Mouse (Mus musculus) CH12.LX (cell line): ENCODE results near the gene Tmem245. TPM values are rescaled to one million over a fixed set of nuclear protein-coding genes. Genes with fewer than 3 reads are reported as not detected.

Source experiments
- DNase-seq: peaks from one replicate; pipeline ENCODE4 v3.0.0-alpha.2; 2013; ENCODE audit errors: extremely low read depth
- H3K27ac ChIP-seq: 2 replicates; pipeline ENCODE4 v1.5.1; 2012; ENCODE audit warnings: low read depth, mild to moderate bottlenecking, control low read depth, moderate library complexity; ENCODE audit not compliant: insufficient read depth
- H3K27me3 ChIP-seq: replicated peaks from 2 replicates; pipeline ENCODE3; 2012; ENCODE audit warnings: inconsistent platforms
- H3K36me3 ChIP-seq, 2 experiments: replicated peaks in 1 of 2; 2 replicates each; pipeline versions ENCODE3 to v1.6.1; 2012; ENCODE audit warnings: inconsistent platforms in 1 of 2, low read length in 1 of 2, mild to moderate bottlenecking in 1 of 2, mixed read lengths in 1 of 2, moderate library complexity in 1 of 2; ENCODE audit not compliant: control insufficient read depth in 1 of 2, insufficient read depth in 1 of 2
- H3K4me1 ChIP-seq, 2 experiments: 2 replicates each; pipeline ENCODE4 v1.6.1; 2012; ENCODE audit warnings: inconsistent platforms in 1 of 2, moderate library complexity in 1 of 2; ENCODE audit not compliant: insufficient read depth in 2 of 2, control insufficient read depth in 1 of 2
- H3K4me2 ChIP-seq: 2 replicates; pipeline ENCODE4 v1.6.1; 2012; ENCODE audit warnings: low read depth, mild to moderate bottlenecking, control low read depth; ENCODE audit not compliant: poor library complexity, insufficient read depth, severe bottlenecking
- H3K4me3 ChIP-seq, 3 experiments: fragments of 150-350 bp in 1 of 3; sonication (generic) in 1 of 3; replicated peaks in 1 of 3; 2 replicates each; pipeline versions ENCODE3 to v1.5.1; 2011 to 2012; ENCODE audit warnings: low read depth in 2 of 3, low read length in 2 of 3, mild to moderate bottlenecking in 2 of 3, moderate library complexity in 2 of 3, control low read depth in 1 of 3, improper control_type of control experiment in 1 of 3, inconsistent platforms in 1 of 3, mixed read lengths in 1 of 3; ENCODE audit not compliant: poor library complexity in 1 of 3
- H3K79me2 ChIP-seq: replicated peaks from 2 replicates; pipeline ENCODE4 v1.6.1; 2012; ENCODE audit warnings: mild to moderate bottlenecking, moderate library complexity; ENCODE audit not compliant: control insufficient read depth, poor library complexity, insufficient read depth, severe bottlenecking; ENCODE audit errors: extremely low read depth
- H3K9ac ChIP-seq: 2 replicates; pipeline ENCODE4 v1.6.1; 2012; ENCODE audit warnings: low read depth, mild to moderate bottlenecking, control low read depth, moderate library complexity; ENCODE audit not compliant: insufficient read depth
- H3K9me3 ChIP-seq: replicated peaks from 2 replicates; pipeline ENCODE3; 2012; ENCODE audit warnings: low read length, inconsistent platforms, mixed read lengths
- BHLHE40 ChIP-seq: IDR thresholded peaks from 2 replicates; pipeline ENCODE4 v1.6.1; 2011; ENCODE audit warnings: mild to moderate bottlenecking, low read depth, low read length, improper control_type of control experiment
- CHD2 ChIP-seq: IDR thresholded peaks from 2 replicates; pipeline ENCODE4 v1.6.1; 2011; ENCODE audit warnings: low read length, improper control_type of control experiment
- ELF1 ChIP-seq: IDR thresholded peaks from 2 replicates; pipeline ENCODE4 v1.6.1; 2014; ENCODE audit warnings: low read depth, mild to moderate bottlenecking, inconsistent platforms, low read length, improper control_type of control experiment
- GABPA ChIP-seq: IDR thresholded peaks from 2 replicates; pipeline ENCODE4 v1.6.1; 2012; ENCODE audit warnings: low read depth, low read length, improper control_type of control experiment, inconsistent platforms; ENCODE audit not compliant: insufficient replicate concordance
- HCFC1 ChIP-seq: IDR thresholded peaks from 2 replicates; pipeline ENCODE4 v1.6.1; 2012; ENCODE audit warnings: low read depth, mild to moderate bottlenecking, inconsistent platforms, low read length, improper control_type of control experiment
- KAT2A ChIP-seq: IDR thresholded peaks from 2 replicates; pipeline ENCODE4 v1.6.1; 2012; ENCODE audit warnings: low read length, improper control_type of control experiment, inconsistent platforms; ENCODE audit not compliant: insufficient replicate concordance
- MAX ChIP-seq: IDR thresholded peaks from 2 replicates; pipeline ENCODE4 v1.6.1; 2011; ENCODE audit warnings: low read length, improper control_type of control experiment
- MAZ ChIP-seq: IDR thresholded peaks from 2 replicates; pipeline ENCODE4 v1.6.1; 2012; ENCODE audit warnings: low read depth, mild to moderate bottlenecking, inconsistent platforms, low read length, improper control_type of control experiment, moderate library complexity
- MEF2A ChIP-seq: IDR thresholded peaks from 2 replicates; pipeline ENCODE4 v1.6.1; 2014; ENCODE audit warnings: low read depth, mild to moderate bottlenecking, inconsistent platforms, low read length, improper control_type of control experiment, borderline replicate concordance
- NRF1 ChIP-seq: IDR thresholded peaks from 2 replicates; pipeline ENCODE4 v1.6.1; 2014; ENCODE audit warnings: low read depth, mild to moderate bottlenecking, inconsistent platforms, low read length, improper control_type of control experiment, moderate library complexity
- PAX5 ChIP-seq: IDR thresholded peaks from 2 replicates; pipeline ENCODE4 v1.6.1; 2012; ENCODE audit warnings: low read length, inconsistent platforms, mixed read lengths
- RAD21 ChIP-seq: IDR thresholded peaks from 2 replicates; pipeline ENCODE4 v1.6.1; 2011; ENCODE audit warnings: low read depth, mild to moderate bottlenecking, low read length, improper control_type of control experiment, moderate library complexity
- SIN3A ChIP-seq: IDR thresholded peaks from 2 replicates; pipeline ENCODE4 v1.6.1; 2012; ENCODE audit warnings: low read length, improper control_type of control experiment, inconsistent platforms
- SMC3 ChIP-seq: IDR thresholded peaks from 2 replicates; pipeline ENCODE4 v1.6.1; 2011; ENCODE audit warnings: low read depth, low read length, improper control_type of control experiment
- TCF12 ChIP-seq: IDR thresholded peaks from 2 replicates; pipeline ENCODE4 v1.6.1; 2014; ENCODE audit warnings: low read depth, mild to moderate bottlenecking, inconsistent platforms, low read length, improper control_type of control experiment
- UBTF ChIP-seq: IDR thresholded peaks from 2 replicates; pipeline ENCODE4 v1.6.1; 2012; ENCODE audit warnings: low read depth, mild to moderate bottlenecking, inconsistent platforms, low read length, improper control_type of control experiment, moderate library complexity
- ZC3H11A ChIP-seq: IDR thresholded peaks from 2 replicates; pipeline ENCODE4 v1.6.1; 2012; ENCODE audit warnings: low read depth, mild to moderate bottlenecking, inconsistent platforms, low read length, improper control_type of control experiment
- ZMIZ1 ChIP-seq: IDR thresholded peaks from 2 replicates; pipeline ENCODE4 v1.6.1; 2012; ENCODE audit warnings: low read depth, mild to moderate bottlenecking, inconsistent platforms, low read length, improper control_type of control experiment
- dilution Hi-C: fragments of 300-500 bp; cut with MboI; formaldehyde crosslinking; loops from 2 replicates; pipeline ENCODE4 v1.14.3; 2020; ENCODE audit warnings: low sequenced_read_pairs; ENCODE audit not compliant: extremely low pct_unique_long_range_greater_than_20kb, extremely low pct_ligation_motif_present
- in situ Hi-C: fragments of 300-500 bp; cut with MboI; formaldehyde crosslinking; loops from 3 replicates; pipeline ENCODE4 v1.14.3; 2019; ENCODE audit warnings: low sequenced_read_pairs, low pct_ligation_motif_present, low pct_unique_long_range_greater_than_20kb, mixed read lengths
- polyA plus RNA-seq: library from polyadenylated mRNA; unstranded; fragments of >175 nt; gene quantifications from 2 replicates; pipeline ENCODE4 v1.2.1, GENCODE M21; 2012; ENCODE audit warnings: low read depth; ENCODE audit not compliant: insufficient read length
- total RNA-seq, 2 experiments: library from RNA; depleted of rRNA; stranded (reverse); fragments of 300-350 nt in 1 of 2; fragments of >200 nt in 1 of 2; gene quantifications; 2 replicates each; pipeline ENCODE4 v1.2.3; 2012 to 2014

The Tmem245 gene
- total and polyA plus RNA-seq, 3 experiments = 4.4 to 9.0 (median 5.6) TPM

GRCm38 (mm10) chr4:56848044-56848443, 99.2 kb downstream of the Tmem245 start:
- Histone ChIP-seq H3K9me3 (peaks cover 2% of the 10 kb centered on the region), H3K79me2 (no peaks in the 10 kb centered on the region), H3K4me2 (no peak overlapping the region), H3K36me3 (peaks cover 2 to 20% of the 10 kb centered on the region in 2 experiments), H3K4me1 (no peaks in the 10 kb centered on the region), H3K9ac (no peak overlapping the region), H3K27ac (no peak overlapping the region), H3K4me3 (no peak overlapping the region), H3K27me3 (no peaks in the 10 kb centered on the region)
- in situ Hi-C loops = no loop called here
- TF ChIP-seq ZC3H11A = no peak
- no peak for TF ChIP-seq MEF2A
- no peak for TF ChIP-seq UBTF
- no peak for TF ChIP-seq NRF1
- TF ChIP-seq RAD21 = no peak
- no peak for TF ChIP-seq CHD2
- no peak for TF ChIP-seq KAT2A
- TF ChIP-seq PAX5 = no peak
- no peak for TF ChIP-seq ELF1
- dilution Hi-C loops = no loop called here
- no peak for DNase-seq

- dilution Hi-C loops (no loop called here), in situ Hi-C loops (no loop called here)
- no peaks in the 10 kb centered on the region for H3K4me1 ChIP-seq
- no peak overlapping the region for H3K9ac ChIP-seq
- H3K4me2 ChIP-seq = no peak overlapping the region
- no peak for DNase-seq
- H3K27me3 ChIP-seq = no peaks in the 10 kb centered on the region
- H3K79me2 ChIP-seq = no peaks in the 10 kb centered on the region
- no peak overlapping the region for H3K4me3 ChIP-seq
- H3K36me3 ChIP-seq = peaks cover 2 to 20% of the 10 kb centered on the region in 2 experiments
- TF ChIP-seq BHLHE40 = no peak
- TF ChIP-seq MAZ = no peak
- TF ChIP-seq GABPA = no peak
- TF ChIP-seq MEF2A = no peak
- TF ChIP-seq ZMIZ1 = no peak
- TF ChIP-seq HCFC1 = no peak
- TF ChIP-seq MAX = no peak
- TF ChIP-seq ZC3H11A = no peak
- TF ChIP-seq RAD21 = no peak
- TF ChIP-seq SIN3A = no peak
- no peak for TF ChIP-seq CHD2
- TF ChIP-seq TCF12 = no peak
- TF ChIP-seq SMC3 = no peak
- peaks cover 2% of the 10 kb centered on the region for H3K9me3 ChIP-seq
- H3K27ac ChIP-seq = no peak overlapping the region
Measured at GRCm38 (mm10) chr4:56847400-56847799, 99.8 kb downstream of the Tmem245 start.
